8 mouse cellular contexts compared by ENCODE assay signal in the genomic region with DNA sequence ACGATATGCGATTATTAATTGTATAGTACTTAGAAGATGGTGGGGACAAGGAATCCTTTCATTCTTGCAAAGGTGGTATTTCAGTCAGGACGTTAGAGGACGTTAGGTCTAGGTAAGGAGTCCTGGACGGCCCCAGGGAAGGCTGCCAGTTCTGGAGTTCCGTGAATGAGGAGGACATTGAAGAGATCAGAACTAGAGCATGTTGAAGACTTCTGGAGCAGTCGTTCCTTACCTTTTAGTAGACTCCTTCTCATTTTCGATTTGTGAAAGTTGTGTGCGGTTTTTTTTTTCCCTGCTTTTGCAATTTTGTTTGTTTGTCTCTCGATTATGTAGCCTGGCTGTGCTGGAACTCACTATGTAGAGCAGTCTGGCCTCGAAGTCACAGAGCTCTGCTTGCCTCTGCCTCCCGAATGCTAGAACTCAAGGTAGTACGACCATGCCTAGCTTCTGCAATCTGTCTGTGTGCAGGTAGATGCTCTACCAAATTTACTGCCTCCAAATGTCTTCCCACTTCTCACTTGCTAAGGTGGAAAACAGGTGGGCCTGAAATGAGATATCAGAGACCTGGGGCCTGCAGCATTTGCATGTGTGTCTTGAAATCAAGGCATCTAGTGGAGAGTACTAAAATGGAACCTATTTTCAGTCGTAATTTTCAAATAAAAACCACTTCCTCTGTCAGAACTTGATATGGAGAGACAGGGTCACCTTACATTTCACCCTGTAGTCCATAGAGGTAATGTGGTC. TPM values are rescaled to one million over a fixed set of nuclear protein-coding genes. Genes with fewer than 3 reads are reported as not detected.
DNase-seq lines count a peak whose midpoint lies in the region; ATAC-seq lines count a peak whose summit lies in the region.

No protein-coding gene starts in this region.

- intact Hi-C loops in left cerebral cortex, postnatal 14 days (cut with DNase I), result loop anchor here (5.0 kb wide), 1 partner anchor 41 kb away; no protein-coding TSS in a partner anchor

- H3K27ac ChIP-seq in kidney, embryonic 15.5 days, result peak overlapping the region; percentile 56; the same call in 1 of the 2 replicates
- no peak overlapping the region for H3K27ac ChIP-seq in heart, embryonic 16.5 days (ENCODE audit: low read length)
- H3K27ac ChIP-seq in lung, embryonic 16.5 days (ENCODE audit: low read length), result 0 out of 2 replicates have a peak overlapping the region, but pooled peaks have one; percentile 90

- ATAC-seq in kidney, embryonic 15.5 days (replicated peaks; ENCODE audit: low FRiP score), result no peak
- no peak for ATAC-seq in heart, embryonic 16.5 days (replicated peaks; ENCODE audit: extremely low read depth, insufficient read depth, low FRiP score)
- no peak for ATAC-seq in lung, embryonic 16.5 days (ENCODE audit: low read depth)
- ATAC-seq in granulocyte monocyte progenitor cell, adult 5-6 weeks (replicated peaks; ENCODE audit: poor library complexity, severe bottlenecking), result no peak

- 35% methylated on average over 14 of the region's 14 CpGs for WGBS in kidney, embryonic 15.5 days
- WGBS in heart, embryonic 16.5 days, result 29% methylated on average over 14 of the region's 14 CpGs
- WGBS in lung, embryonic 16.5 days, result 30% methylated on average over 14 of the region's 14 CpGs

- H3K4me1 ChIP-seq in kidney, embryonic 15.5 days, result peaks cover 53% of the 10 kb centered on the region
- peaks cover 21% of the 10 kb centered on the region for H3K4me1 ChIP-seq in heart, embryonic 16.5 days (ENCODE audit: control insufficient read depth, insufficient read depth, low read length)
- peaks cover 33% of the 10 kb centered on the region for H3K4me1 ChIP-seq in lung, embryonic 16.5 days (replicated peaks; ENCODE audit: control insufficient read depth, insufficient read depth, low read length)

- H3K9me3 ChIP-seq in kidney, embryonic 15.5 days (replicated peaks), result no peaks in the 10 kb centered on the region
- H3K9me3 ChIP-seq in heart, embryonic 16.5 days (replicated peaks; ENCODE audit: control insufficient read depth, low read length), result no peaks in the 10 kb centered on the region
- no peaks in the 10 kb centered on the region for H3K9me3 ChIP-seq in lung, embryonic 16.5 days (ENCODE audit: control insufficient read depth, low read length)

- H3K9ac ChIP-seq in kidney, embryonic 15.5 days, result peak overlapping the region; percentile 87
- H3K9ac ChIP-seq in heart, embryonic 16.5 days (ENCODE audit: low read length), result peak overlapping the region; percentile 93
- H3K9ac ChIP-seq in lung, embryonic 16.5 days (ENCODE audit: low read length), result peak overlapping the region; percentile 94

- no peak for DNase-seq in kidney, postnatal 4 days
- DNase-seq in NIH3T3 (ENCODE audit: low read depth), result peak; percentile 41
- DNase-seq in left cerebral cortex, postnatal 14 days (ENCODE audit: low spot score in 2 of 2), result no peak
- DNase-seq in embryo, embryonic 10 days (ENCODE audit: low spot score), result no peak

- peak overlapping the region; percentile 73 for H3K4me3 ChIP-seq in kidney, embryonic 15.5 days (replicated peaks)
- peak overlapping the region; percentile 69 for H3K4me3 ChIP-seq in heart, embryonic 16.5 days (ENCODE audit: low read length)
- H3K4me3 ChIP-seq in lung, embryonic 16.5 days (ENCODE audit: low read length), result peak overlapping the region; percentile 94

- H3K27me3 ChIP-seq in kidney, embryonic 15.5 days, result no peaks in the 10 kb centered on the region
- no peaks in the 10 kb centered on the region for H3K27me3 ChIP-seq in heart, embryonic 16.5 days (ENCODE audit: control insufficient read depth, insufficient read depth, low read length)
- H3K27me3 ChIP-seq in lung, embryonic 16.5 days (ENCODE audit: control insufficient read depth, insufficient read depth, low read depth, low read length), result no peaks in the 10 kb centered on the region

- H3K36me3 ChIP-seq in kidney, embryonic 15.5 days, result no peaks in the 10 kb centered on the region
- H3K36me3 ChIP-seq in heart, embryonic 16.5 days (ENCODE audit: control insufficient read depth, insufficient read depth), result no peaks in the 10 kb centered on the region
- no peaks in the 10 kb centered on the region for H3K36me3 ChIP-seq in lung, embryonic 16.5 days (ENCODE audit: control insufficient read depth, insufficient read depth, low read length)

- H3K4me2 ChIP-seq in kidney, embryonic 15.5 days, result peak overlapping the region; percentile 66
- H3K4me2 ChIP-seq in heart, embryonic 16.5 days (ENCODE audit: low read depth, low read length), result peak overlapping the region; percentile 75
- peak overlapping the region; percentile 75 for H3K4me2 ChIP-seq in lung, embryonic 16.5 days (ENCODE audit: low read depth, low read length)

RNA-seq across cellular contexts. Expression of gene Mtmr12, which starts 1.2 kb away (rescaled TPM):
- polyA plus RNA-seq in kidney, embryonic 15.5 days (2015; fragmentation: Nextera tagmentation; extraction: Ambion mirVana), result 20.9 and 21.1 TPM in 2 replicates
- 13.0 and 13.1 TPM in 2 replicates for polyA plus RNA-seq in heart, embryonic 16.5 days (2015; fragmentation: Nextera tagmentation; extraction: Ambion mirVana)
- polyA plus RNA-seq in lung, embryonic 16.5 days (2015; fragmentation: Nextera tagmentation; extraction: Ambion mirVana), result 19.7 and 21.1 TPM in 2 replicates
- total RNA-seq in left cerebral cortex, postnatal 14 days (2021), result 10 to 100 TPM; 20.4 to 31.3 TPM
- 7.8 and 10.3 TPM in 2 replicates for total RNA-seq in granulocyte monocyte progenitor cell, adult 5-6 weeks (2014; fragmentation: Nextera tagmentation)
- 9.0 and 10.6 TPM in 2 replicates for total RNA-seq in granulocyte monocyte progenitor cell, adult 5-6 weeks (2017)
